Mouse (Mus musculus) heart, embryonic 11.5 days (tissue): ENCODE results near the gene Tomm40. TPM values are rescaled to one million over a fixed set of nuclear protein-coding genes. Genes with fewer than 3 reads are reported as not detected.
"Not testable (repeated sequence)": the region's sequence is repeated elsewhere in the genome, so short reads cannot be mapped to it uniquely, and the experiment has no call there.

Experiments used
- ATAC-seq: fragments of 200-750 bp; cut with Nextera tagmentation; replicated peaks from 2 replicates; pipeline ENCODE4 v1.8.0; 2017; ENCODE audit warnings: moderate library complexity; ENCODE audit not compliant: insufficient number of reproducible peaks, low FRiP score, low TSS enrichment
- H3K27ac ChIP-seq: fragments of 300-500 bp; sonication (generic); 2 replicates; pipeline ENCODE4 v1.5.1; 2014; ENCODE audit warnings: mild to moderate bottlenecking, low read depth, low read length
- H3K27me3 ChIP-seq: fragments of 300-500 bp; sonication (generic); 2 replicates; pipeline ENCODE4 v1.6.1; 2014; ENCODE audit warnings: mild to moderate bottlenecking, low read length, mixed read lengths; ENCODE audit not compliant: control insufficient read depth, insufficient read depth
- H3K36me3 ChIP-seq: fragments of 300-500 bp; sonication (generic); 2 replicates; pipeline ENCODE4 v1.6.1; 2014; ENCODE audit warnings: mild to moderate bottlenecking, low read length, moderate library complexity, mixed read lengths; ENCODE audit not compliant: control insufficient read depth, insufficient read depth
- H3K4me1 ChIP-seq: fragments of 300-500 bp; sonication (generic); 2 replicates; pipeline ENCODE4 v1.6.1; 2014; ENCODE audit warnings: low read length; ENCODE audit not compliant: control insufficient read depth, insufficient read depth
- H3K4me2 ChIP-seq: fragments of 300-500 bp; sonication (generic); 2 replicates; pipeline ENCODE4 v1.6.1; 2014; ENCODE audit warnings: mild to moderate bottlenecking, moderate library complexity
- H3K4me3 ChIP-seq: fragments of 300-500 bp; sonication (generic); 2 replicates; pipeline ENCODE4 v1.5.1; 2014; ENCODE audit warnings: low read depth, low read length
- H3K9ac ChIP-seq: fragments of 300-500 bp; sonication (generic); 2 replicates; pipeline ENCODE4 v1.6.1; 2014; ENCODE audit warnings: mild to moderate bottlenecking, low read depth, low read length, moderate library complexity
- H3K9me3 ChIP-seq: fragments of 300-500 bp; sonication (generic); replicated peaks from 2 replicates; pipeline ENCODE4 v1.6.1; 2016; ENCODE audit warnings: low read length; ENCODE audit not compliant: control insufficient read depth
- WGBS: fragments of 180-500 bp; shearing (Covaris S2); extraction: QIAGEN DNeasy Blood & Tissue Kit; methylation state at CpG from one replicate; pipeline ENCODE4 v1.1.7; 2014; ENCODE audit not compliant: insufficient replicate concordance; 5-methylcytosine and 5-hydroxymethylcytosine counted together
- polyA plus RNA-seq: library from polyadenylated mRNA; unstranded; fragments of >200 nt; fragmentation: Nextera tagmentation; extraction: Ambion mirVana; gene quantifications from 2 replicates; pipeline ENCODE4 v1.2.1, GENCODE M21; 2014

Tomm40 gene
- polyA plus RNA-seq, 1 experiment from 2014 or later, result 154 TPM

DNA sequence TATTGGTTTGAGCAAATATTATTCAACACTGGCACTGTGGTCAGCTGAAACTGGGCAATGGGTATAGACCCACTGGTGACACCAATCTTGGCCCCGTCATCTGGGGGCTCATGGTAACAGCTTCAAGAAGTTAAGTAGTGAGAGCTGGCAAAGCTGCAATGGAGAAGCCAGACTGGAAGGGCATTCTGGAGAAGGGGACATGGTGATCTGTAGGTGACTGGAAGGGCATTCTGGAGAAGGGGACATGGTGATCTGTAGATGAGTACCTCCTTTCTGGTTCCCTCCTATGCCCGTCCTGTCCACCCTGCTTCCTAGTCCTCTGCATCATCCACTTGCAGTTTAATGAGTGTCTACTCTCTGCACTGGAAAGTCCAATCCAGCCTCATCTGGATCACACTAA, 26.6 kb downstream of the Tomm40 start:
- peaks cover 18% of the 10 kb centered on the region for H3K4me1 ChIP-seq
- no peaks in the 10 kb centered on the region for H3K27me3 ChIP-seq
- no peak overlapping the region for H3K27ac ChIP-seq
- no peak for ATAC-seq
- no peaks in the 10 kb centered on the region for H3K36me3 ChIP-seq
- H3K9ac ChIP-seq, result no peak overlapping the region
- no peak overlapping the region for H3K4me3 ChIP-seq
- no peak overlapping the region for H3K4me2 ChIP-seq
- no peaks in the 10 kb centered on the region for H3K9me3 ChIP-seq
- WGBS, result 93% methylated on average over 2 of the region's 2 CpGs

DNA sequence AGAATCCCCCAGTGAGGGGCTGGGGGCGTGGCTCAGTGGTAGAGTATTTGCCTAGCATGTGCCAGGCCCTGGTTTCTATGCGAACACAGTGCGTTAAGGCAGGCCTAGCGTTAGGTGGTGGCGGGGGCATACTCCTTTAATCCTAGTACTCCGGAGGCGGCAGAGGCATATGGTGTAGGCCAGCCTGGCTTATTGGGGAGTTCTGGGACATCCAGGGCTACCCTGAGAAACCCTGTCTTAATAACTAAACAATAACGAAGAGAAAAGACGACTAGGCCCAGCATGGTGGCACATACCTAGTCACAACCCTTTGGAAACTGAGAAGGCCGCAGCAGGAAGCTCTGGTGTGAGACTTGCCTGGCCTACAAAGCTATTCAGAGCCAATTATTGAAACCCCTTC, 27.1 kb downstream of the Tomm40 start:
- 89% methylated on average over 10 of the region's 10 CpGs for WGBS
- H3K9me3 ChIP-seq, result no peaks in the 10 kb centered on the region
- H3K27me3 ChIP-seq, result no peaks in the 10 kb centered on the region
- ATAC-seq, result no peak
- H3K9ac ChIP-seq, result no peak overlapping the region
- H3K4me2 ChIP-seq, result no peak overlapping the region
- H3K4me3 ChIP-seq, result no peak overlapping the region
- H3K4me1 ChIP-seq, result peaks cover 13% of the 10 kb centered on the region
- no peaks in the 10 kb centered on the region for H3K36me3 ChIP-seq
- H3K27ac ChIP-seq, result no peak overlapping the region

DNA sequence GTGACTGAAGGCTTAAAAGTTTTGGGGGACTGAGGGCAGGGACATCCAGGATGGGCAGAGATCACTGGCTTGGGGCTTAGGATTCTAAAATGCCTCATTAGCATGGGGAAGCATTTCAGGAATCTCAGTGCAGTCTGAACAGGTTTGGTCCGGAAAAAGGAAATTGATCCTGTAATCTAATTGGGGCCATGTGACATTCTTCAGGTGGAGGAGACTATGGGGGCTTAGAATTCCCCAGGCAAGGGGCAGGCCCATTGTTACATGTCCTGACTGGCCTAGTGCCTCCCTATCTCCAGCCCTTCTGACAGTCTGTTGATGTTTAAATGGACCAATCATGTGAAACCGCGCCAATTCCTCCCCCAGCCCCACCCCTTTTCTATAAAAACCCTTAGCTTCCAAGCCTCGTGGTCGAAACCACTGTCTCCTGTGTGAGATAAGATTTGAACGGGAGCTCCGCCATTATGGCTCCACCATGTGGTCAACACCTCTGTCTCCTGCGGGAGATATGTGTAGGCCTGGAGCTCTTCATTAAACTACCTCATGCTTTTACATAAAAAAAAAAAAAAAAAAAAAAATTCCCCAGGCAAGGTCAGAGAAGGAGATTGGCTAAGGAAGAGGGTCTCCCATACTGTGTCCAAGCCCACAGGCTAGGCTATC, 28.2 kb downstream of the Tomm40 start:
- not testable (repeated sequence) for ATAC-seq, H3K9ac ChIP-seq, H3K36me3 ChIP-seq, H3K27ac ChIP-seq, H3K4me3 ChIP-seq, H3K4me1 ChIP-seq, H3K27me3 ChIP-seq, H3K4me2 ChIP-seq, H3K9me3 ChIP-seq
- WGBS, result 47% methylated on average over 8 of the region's 8 CpGs

DNA sequence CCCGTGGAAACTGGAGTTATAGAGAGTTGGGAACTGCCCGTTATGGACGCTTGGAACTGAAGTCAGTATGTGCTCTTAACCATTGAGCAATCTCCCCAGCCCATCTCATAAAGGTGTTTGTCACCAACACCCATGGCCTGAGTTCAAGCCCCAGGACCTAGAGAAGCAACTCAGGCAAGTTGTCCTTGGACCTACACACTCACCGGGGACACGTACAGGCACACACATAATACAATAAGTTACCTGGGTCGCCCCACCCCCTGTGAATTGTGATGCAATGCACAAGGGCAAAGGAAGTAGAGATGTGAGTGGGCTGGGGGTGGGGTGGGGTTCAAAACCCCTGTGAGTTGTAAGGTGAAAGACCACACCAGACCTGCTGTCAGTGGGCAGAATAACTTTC, 28.7 kb downstream of the Tomm40 start:
- no peaks in the 10 kb centered on the region for H3K9me3 ChIP-seq
- no peak overlapping the region for H3K4me3 ChIP-seq
- no peak for ATAC-seq
- 83% methylated on average over 6 of the region's 6 CpGs for WGBS
- H3K27me3 ChIP-seq, result no peaks in the 10 kb centered on the region
- no peak overlapping the region for H3K9ac ChIP-seq
- no peak overlapping the region for H3K4me2 ChIP-seq
- H3K4me1 ChIP-seq, result no peaks in the 10 kb centered on the region
- no peak overlapping the region for H3K27ac ChIP-seq
- H3K36me3 ChIP-seq, result no peaks in the 10 kb centered on the region

DNA sequence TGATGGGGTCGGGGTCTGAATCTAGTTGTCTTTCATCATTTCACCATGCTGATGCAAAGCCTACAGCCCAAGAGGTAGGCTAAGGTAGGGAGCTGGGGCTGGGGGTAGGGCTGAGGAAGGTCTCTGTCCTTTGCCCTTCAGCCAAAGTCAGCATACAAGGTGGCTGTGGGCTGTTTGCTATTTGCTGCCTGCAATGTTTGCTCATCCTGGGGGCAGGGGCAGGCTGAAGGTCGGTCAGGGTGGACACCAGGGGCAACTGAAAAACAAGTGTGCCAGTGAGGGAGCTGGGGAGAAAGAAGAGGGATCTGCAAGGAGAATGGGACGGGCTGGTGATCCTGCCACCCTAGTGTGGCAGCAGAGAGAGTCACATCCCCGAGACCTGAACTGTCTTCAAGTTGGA, 29.9 kb downstream of the Tomm40 start:
- 0 out of 2 replicates have a peak, but pooled peaks cover 3% of the 10 kb centered on the region for H3K4me1 ChIP-seq
- no peak overlapping the region for H3K4me3 ChIP-seq
- H3K4me2 ChIP-seq, result no peak overlapping the region
- H3K9me3 ChIP-seq, result no peaks in the 10 kb centered on the region
- H3K36me3 ChIP-seq, result no peaks in the 10 kb centered on the region
- no peaks in the 10 kb centered on the region for H3K27me3 ChIP-seq
- WGBS, result 63% methylated on average over 4 of the region's 4 CpGs
- no peak overlapping the region for H3K27ac ChIP-seq
- no peak overlapping the region; the same call in 1 of the 2 replicates for H3K9ac ChIP-seq
- ATAC-seq, result no peak

DNA sequence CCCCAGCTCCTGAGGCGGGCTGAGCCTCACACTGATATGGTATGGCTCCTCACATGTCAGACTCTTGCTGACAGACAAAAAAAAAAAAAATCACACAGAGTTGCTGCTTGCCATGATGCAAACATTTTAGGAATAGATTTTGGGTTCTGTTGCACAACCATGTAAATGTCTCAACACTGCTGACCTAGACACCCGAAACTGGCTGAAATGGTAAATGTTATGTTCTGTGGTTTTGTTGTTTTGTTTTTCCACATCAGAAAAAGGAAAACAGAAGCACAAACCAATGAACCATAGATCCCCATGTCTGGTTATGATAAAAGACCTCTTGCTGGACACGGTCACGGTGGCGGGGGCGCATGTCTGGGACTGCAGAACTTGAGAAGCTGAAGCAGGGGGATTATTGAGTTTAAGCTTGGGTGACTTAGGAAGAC, 31.5 kb downstream of the Tomm40 start:
- ATAC-seq, result no peak
- Histone ChIP-seq H3K9ac (no peak overlapping the region), H3K9me3 (no peaks in the 10 kb centered on the region), H3K4me1 (0 out of 2 replicates have a peak, but pooled peaks cover 3% of the 10 kb centered on the region), H3K36me3 (no peaks in the 10 kb centered on the region), H3K27ac (no peak overlapping the region), H3K4me2 (no peak overlapping the region), H3K27me3 (no peaks in the 10 kb centered on the region), H3K4me3 (no peak overlapping the region)
- WGBS, result 82% methylated on average over 6 of the region's 6 CpGs

DNA sequence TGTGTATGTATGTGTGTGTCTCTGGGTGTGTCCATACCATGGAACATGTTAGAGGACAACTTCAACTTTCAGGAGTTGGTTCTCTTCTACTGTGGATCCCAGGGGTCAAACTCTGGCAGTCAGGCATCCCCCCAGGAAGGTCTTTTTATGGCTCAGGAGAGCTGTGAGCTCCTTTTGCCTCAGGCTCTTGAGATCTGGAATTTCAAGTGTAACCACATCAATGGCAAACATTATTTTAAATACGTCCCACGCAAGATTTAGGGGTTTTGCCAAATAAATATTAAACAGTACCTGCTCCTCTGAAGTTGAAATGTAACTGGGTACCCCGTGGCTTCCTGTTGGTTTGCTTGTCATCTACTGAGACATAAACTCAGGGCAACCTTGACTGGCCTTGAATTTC, 32.3 kb downstream of the Tomm40 start:
- WGBS, result 71% methylated on average over 3 of the region's 3 CpGs
- H3K9ac ChIP-seq, result no peak overlapping the region
- no peak overlapping the region for H3K27ac ChIP-seq
- no peak overlapping the region for H3K4me2 ChIP-seq
- H3K4me1 ChIP-seq, result 0 out of 2 replicates have a peak, but pooled peaks cover 3% of the 10 kb centered on the region
- H3K27me3 ChIP-seq, result no peaks in the 10 kb centered on the region
- ATAC-seq, result no peak
- H3K36me3 ChIP-seq, result no peaks in the 10 kb centered on the region
- no peaks in the 10 kb centered on the region for H3K9me3 ChIP-seq
- H3K4me3 ChIP-seq, result no peak overlapping the region

DNA sequence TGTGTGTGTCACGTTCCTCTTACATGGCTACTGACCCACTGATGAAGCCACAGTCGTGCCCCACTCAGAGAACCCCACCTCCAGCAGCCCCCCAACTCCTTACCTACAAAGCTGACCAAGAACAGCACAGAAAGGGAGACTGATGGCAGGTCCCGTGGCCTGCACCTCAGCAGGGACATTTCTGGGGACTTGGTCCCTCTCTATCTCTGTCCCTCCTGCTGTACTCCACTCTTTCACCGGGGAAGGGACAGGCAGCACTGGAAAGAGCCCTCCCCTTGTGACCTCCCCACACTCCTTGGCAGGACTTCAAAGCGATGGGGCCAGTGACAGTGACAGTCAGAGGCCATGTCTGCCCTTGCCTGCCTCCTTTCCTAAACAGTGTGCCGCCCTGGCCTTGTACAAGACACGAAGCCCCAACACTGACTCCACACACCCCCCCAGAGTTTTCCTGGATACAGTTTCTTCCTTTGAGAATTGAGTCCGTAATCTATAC, 34.0 kb downstream of the Tomm40 start, which contains the start of the genes Gm44805 and Apoc4:
Gm44805 (minus strand) TSS at position 222 of the 493 bp plus-strand sequence.
Apoc4 (minus strand) TSS at position 278 of the 493 bp plus-strand sequence.
- no peak within 1 kb of the TSS for H3K9ac ChIP-seq
- WGBS, result 50% methylated on average over 8 of the region's 8 CpGs
- no peak within 1 kb of the TSS for H3K4me3 ChIP-seq
- H3K27ac ChIP-seq, result no peak within 1 kb of the TSS
- no peak for ATAC-seq
- no peak within 1 kb of the TSS for H3K4me2 ChIP-seq
- H3K9me3 ChIP-seq, result no peaks in the 10 kb centered on the region
- no peaks in the 10 kb centered on the region for H3K36me3 ChIP-seq
- no peaks in the 10 kb centered on the region for H3K27me3 ChIP-seq
- H3K4me1 ChIP-seq, result 0 out of 2 replicates have a peak, but pooled peaks cover 3% of the 10 kb centered on the region

DNA sequence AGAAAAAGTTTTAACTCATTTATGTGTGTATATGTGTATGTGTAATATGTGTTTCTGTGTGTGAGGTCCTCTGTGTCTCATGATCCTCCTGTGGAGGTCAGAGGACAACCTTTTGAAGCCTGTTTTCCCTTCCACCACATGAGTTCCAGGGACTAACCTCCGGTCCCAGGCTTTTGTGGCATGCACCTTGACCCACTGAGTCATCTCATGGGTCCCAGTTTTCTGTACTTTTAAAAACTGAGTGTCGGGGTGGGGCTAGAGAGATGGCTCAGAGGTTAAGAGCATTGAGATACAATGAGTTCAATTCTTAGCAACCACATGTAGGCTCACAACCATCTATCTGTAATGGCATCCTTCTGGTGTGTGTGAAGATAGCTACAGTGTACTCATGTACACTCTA, 34.5 kb downstream of the Tomm40 start:
- 88% methylated on average over 2 of the region's 2 CpGs for WGBS
- ATAC-seq, result no peak
- H3K4me2 ChIP-seq, result no peak overlapping the region

More for the DNA sequence above, 34.5 kb downstream of the Tomm40 start:
- H3K4me1 ChIP-seq, result 0 out of 2 replicates have a peak, but pooled peaks cover 3% of the 10 kb centered on the region
- H3K27ac ChIP-seq, result no peak overlapping the region
- no peaks in the 10 kb centered on the region for H3K27me3 ChIP-seq
- no peak overlapping the region for H3K9ac ChIP-seq
- no peaks in the 10 kb centered on the region for H3K9me3 ChIP-seq
- no peaks in the 10 kb centered on the region for H3K36me3 ChIP-seq
- no peak overlapping the region for H3K4me3 ChIP-seq
